Mouse (Mus musculus) myocyte (in vitro differentiated cells): Measurements from ENCODE around the gene Egfl7. TPM values are rescaled to one million over a fixed set of nuclear protein-coding genes. Genes with fewer than 3 reads are reported as not detected.
A peak's percentile ranks its signal among the peaks of the same experiment; 100 is the strongest.

Experiments used
- H3K27me3 ChIP-seq: one replicate; pipeline ENCODE4 v1.6.1; 2011; ENCODE audit not compliant: control insufficient read depth, insufficient read depth, insufficient read length
- H3K36me3 ChIP-seq: one replicate; pipeline ENCODE4 v1.6.1; 2011; ENCODE audit not compliant: control insufficient read depth, insufficient read depth
- H3K4me2 ChIP-seq: one replicate; pipeline ENCODE4 v1.6.1; 2011; ENCODE audit warnings: low read depth, control low read depth
- H3K4me3 ChIP-seq: one replicate; pipeline ENCODE4 v1.5.1; 2011; ENCODE audit warnings: mild to moderate bottlenecking, control low read depth, moderate library complexity
- H3K79me2 ChIP-seq: one replicate; pipeline ENCODE4 v1.6.1; 2011; ENCODE audit not compliant: control insufficient read depth, insufficient read depth
- H3ac ChIP-seq: one replicate; pipeline ENCODE4 v1.6.1; 2011; ENCODE audit not compliant: control insufficient read depth, insufficient read length
- CEBPB ChIP-seq: IDR thresholded peaks from 2 replicates; pipeline ENCODE4 v1.6.1; 2011; ENCODE audit warnings: mild to moderate bottlenecking, moderate library complexity; ENCODE audit not compliant: poor library complexity, insufficient read depth, severe bottlenecking
- E2F4 ChIP-seq: IDR thresholded peaks from one replicate; pipeline ENCODE4 v1.6.1; 2011; ENCODE audit warnings: mild to moderate bottlenecking, control low read depth, moderate library complexity; ENCODE audit not compliant: insufficient read depth
- MAX ChIP-seq: IDR thresholded peaks from one replicate; pipeline ENCODE4 v1.6.1; 2011; ENCODE audit warnings: low read depth, mild to moderate bottlenecking, control low read depth
- MYOD1 ChIP-seq, 3 experiments: IDR thresholded peaks; one replicate each; pipeline ENCODE4 v1.6.1; 2011; ENCODE audit warnings: control low read depth in 2 of 3, low read depth in 2 of 3, mild to moderate bottlenecking in 2 of 3, moderate library complexity in 1 of 3; ENCODE audit not compliant: insufficient read length in 2 of 3, control insufficient read depth in 1 of 3
- MYOG ChIP-seq, 3 experiments: IDR thresholded peaks; one replicate each; pipeline ENCODE4 v1.6.1; 2011; ENCODE audit warnings: control low read depth in 2 of 3, low read depth in 2 of 3, mild to moderate bottlenecking in 2 of 3; ENCODE audit not compliant: insufficient read length in 2 of 3, control insufficient read depth in 1 of 3, insufficient read depth in 1 of 3
- POLR2A ChIP-seq: IDR thresholded peaks from one replicate; pipeline ENCODE4 v1.6.1; 2011; ENCODE audit warnings: low read depth, mild to moderate bottlenecking, control low read depth, moderate library complexity; ENCODE audit not compliant: insufficient read length
- POLR2AphosphoS2 ChIP-seq: IDR thresholded peaks from one replicate; pipeline ENCODE4 v1.6.1; 2011; ENCODE audit warnings: low read depth, control low read depth; ENCODE audit not compliant: insufficient read length
- REST ChIP-seq: IDR thresholded peaks from one replicate; pipeline ENCODE4 v1.6.1; 2011; ENCODE audit warnings: mild to moderate bottlenecking, control low read depth, moderate library complexity; ENCODE audit not compliant: insufficient read depth, insufficient read length
- SRF ChIP-seq: IDR thresholded peaks from one replicate; pipeline ENCODE4 v1.6.1; 2011; ENCODE audit warnings: low read depth; ENCODE audit not compliant: control insufficient read depth, insufficient read length
- TCF12 ChIP-seq: IDR thresholded peaks from one replicate; pipeline ENCODE4 v1.6.1; 2011; ENCODE audit warnings: mild to moderate bottlenecking, control low read depth; ENCODE audit not compliant: poor library complexity, insufficient read depth, severe bottlenecking
- TCF3 ChIP-seq: IDR thresholded peaks from one replicate; pipeline ENCODE4 v1.6.1; 2011; ENCODE audit warnings: low read depth, control low read depth; ENCODE audit not compliant: insufficient read length
- USF1 ChIP-seq: IDR thresholded peaks from one replicate; pipeline ENCODE4 v1.6.1; 2011; ENCODE audit warnings: low read depth, mild to moderate bottlenecking, control low read depth, moderate library complexity
- polyA plus RNA-seq: library from polyadenylated mRNA; unstranded; fragments of >200 nt; fragmentation: generic; extraction: Trizol; gene quantifications from one replicate; pipeline ENCODE4 v1.2.1, GENCODE M21; 2012; ENCODE audit warnings: missing spikeins

The Egfl7 gene
- polyA plus RNA-seq, 1 experiment = 2.7 TPM

DNA sequence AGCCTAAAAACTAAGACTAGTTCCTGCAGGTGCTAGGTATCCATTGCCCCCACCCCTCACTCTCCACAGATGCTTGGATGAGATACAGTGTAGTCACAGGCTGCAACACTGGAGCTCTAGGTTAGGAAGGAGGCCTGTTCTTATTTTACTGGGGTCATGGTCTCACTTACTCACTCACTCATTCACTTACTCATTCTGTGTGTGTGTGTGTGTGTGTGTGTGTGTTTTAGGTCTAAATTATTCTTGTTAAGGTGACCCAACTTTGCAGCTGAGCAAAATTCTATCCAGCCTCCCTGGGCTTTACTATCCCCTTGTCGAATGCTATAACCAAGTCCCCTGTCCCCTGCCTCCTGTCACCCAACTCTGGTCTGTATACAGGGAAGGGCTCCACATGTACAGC lies 21.8 kb downstream of the Egfl7 start:
- no peak overlapping the region for H3ac ChIP-seq
- TF ChIP-seq MYOG (IDR thresholded peaks at IDR 0.05; ENCODE audit: control insufficient read depth in 1 of 3, insufficient read depth in 1 of 3, insufficient read length in 2 of 3, low read depth in 2 of 3) = no peak
- TF ChIP-seq POLR2AphosphoS2 = no peak
- TF ChIP-seq REST = no peak
- no peak for TF ChIP-seq MAX
- TF ChIP-seq USF1 = no peak
- no peak for TF ChIP-seq MYOD1 (IDR thresholded peaks at IDR 0.05; ENCODE audit: control insufficient read depth in 1 of 3, insufficient read length in 2 of 3, low read depth in 2 of 3)

GRCm38 (mm10) chr2:26602631-26603030 lies 22.8 kb downstream of the Egfl7 start:
- Histone ChIP-seq H3K79me2 (no peaks in the 10 kb centered on the region), H3K4me3 (peak overlapping the region; percentile 50), H3K4me2 (peak overlapping the region; percentile 93), H3K27me3 (no peaks in the 10 kb centered on the region), H3K36me3 (no peaks in the 10 kb centered on the region), H3ac (no peak overlapping the region)
- no peak for TF ChIP-seq REST
- TF ChIP-seq SRF = no peak
- no peak for TF ChIP-seq MYOG (IDR thresholded peaks at IDR 0.05; ENCODE audit: control insufficient read depth in 1 of 3, insufficient read depth in 1 of 3, insufficient read length in 2 of 3, low read depth in 2 of 3)
- no peak for TF ChIP-seq MYOD1 (IDR thresholded peaks at IDR 0.05; ENCODE audit: control insufficient read depth in 1 of 3, insufficient read length in 2 of 3, low read depth in 2 of 3)
- TF ChIP-seq POLR2AphosphoS2 = no peak

More for the DNA sequence above, 21.8 kb downstream of the Egfl7 start:
- H3K27me3 ChIP-seq = no peaks in the 10 kb centered on the region
- H3K4me2 ChIP-seq = no peak overlapping the region
- H3K79me2 ChIP-seq = no peaks in the 10 kb centered on the region
- no peak overlapping the region for H3K4me3 ChIP-seq
- no peaks in the 10 kb centered on the region for H3K36me3 ChIP-seq

DNA sequence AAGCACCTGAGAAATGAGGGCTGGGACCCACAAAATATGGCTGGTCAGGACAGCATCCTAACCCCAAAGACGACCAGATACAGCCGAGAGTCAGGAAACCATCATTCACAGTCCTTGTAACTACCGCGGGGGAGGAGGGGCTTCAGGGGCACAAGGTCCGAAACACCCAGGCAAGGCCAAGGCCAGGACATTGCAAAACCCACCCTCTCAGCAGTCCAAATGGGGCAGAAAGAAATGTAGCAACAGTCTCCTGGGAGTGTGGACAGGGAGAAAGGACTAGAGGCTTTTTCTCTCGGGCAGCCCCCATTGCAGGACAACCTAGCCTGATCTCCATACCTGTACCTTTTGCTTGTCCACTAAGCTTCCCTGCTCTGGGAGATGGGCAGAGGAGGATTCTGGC lies 23.3 kb downstream of the Egfl7 start:
- Histone ChIP-seq H3K27me3 (no peaks in the 10 kb centered on the region), H3K79me2 (no peaks in the 10 kb centered on the region), H3K36me3 (no peaks in the 10 kb centered on the region), H3K4me2 (peak overlapping the region; percentile 93), H3K4me3 (peak overlapping the region; percentile 50), H3ac (peak overlapping the region; percentile 65)
- no peak for TF ChIP-seq POLR2A
- TF ChIP-seq USF1 = no peak
- no peak for TF ChIP-seq TCF3
- TF ChIP-seq REST = no peak
- TF ChIP-seq POLR2AphosphoS2 = no peak
- TF ChIP-seq MYOG (IDR thresholded peaks at IDR 0.05; ENCODE audit: control insufficient read depth in 1 of 3, insufficient read depth in 1 of 3, insufficient read length in 2 of 3, low read depth in 2 of 3) = no peak
- TF ChIP-seq SRF = no peak
- no peak for TF ChIP-seq TCF12
- no peak for TF ChIP-seq CEBPB

- TF ChIP-seq REST (no peak), TCF3 (no peak), CEBPB (no peak), USF1 (no peak), SRF (peak; percentile 31), MYOG (IDR thresholded peaks at IDR 0.05; ENCODE audit: control insufficient read depth in 1 of 3, insufficient read depth in 1 of 3, insufficient read length in 2 of 3, low read depth in 2 of 3) (peak in 1 of 3 experiments; percentile 0), POLR2AphosphoS2 (no peak), MAX (no peak), POLR2A (peak; percentile 65), TCF12 (no peak), MYOD1 (IDR thresholded peaks at IDR 0.05; ENCODE audit: control insufficient read depth in 1 of 3, insufficient read length in 2 of 3, low read depth in 2 of 3) (peak in 1 of 3 experiments; percentile 1), E2F4 (no peak)
- peak within 1 kb of the TSS; percentile 50 for H3K4me3 ChIP-seq
- peak within 1 kb of the TSS; percentile 65 for H3ac ChIP-seq
- H3K27me3 ChIP-seq = no peaks in the 10 kb centered on the region
- no peaks in the 10 kb centered on the region for H3K36me3 ChIP-seq
- H3K4me2 ChIP-seq = peak within 1 kb of the TSS; percentile 93
- H3K79me2 ChIP-seq = no peaks in the 10 kb centered on the region
These were observed 24.2 kb downstream of the Egfl7 start, which contains the start of gene Agpat2 for GRCm38 (mm10) chr2:26603720-26604671. Gene Agpat2, minus strand, starts transcription at chr2:26604417.

DNA sequence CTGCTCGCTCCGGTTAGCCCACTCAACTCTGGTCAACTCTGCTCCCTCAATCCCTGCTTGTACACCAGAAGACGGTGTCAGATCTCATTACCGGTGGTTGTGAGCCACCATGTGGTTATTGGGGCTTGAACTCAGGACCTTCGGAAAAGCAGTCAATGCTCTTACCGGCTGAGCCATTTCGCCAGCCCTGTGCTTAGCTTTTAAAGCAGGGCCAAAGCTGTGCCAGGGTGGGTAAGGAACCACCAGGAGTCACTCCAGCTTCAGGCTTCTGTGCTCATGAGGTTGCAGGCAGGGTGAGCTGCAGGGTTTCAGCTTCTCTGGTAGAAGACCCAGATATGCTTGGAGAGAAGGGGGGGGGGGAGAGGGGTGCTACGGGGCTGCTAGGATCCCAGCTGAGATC lies 25.5 kb downstream of the Egfl7 start:
- TF ChIP-seq SRF (no peak), REST (no peak), E2F4 (no peak), POLR2AphosphoS2 (no peak), MYOD1 (IDR thresholded peaks at IDR 0.05; ENCODE audit: control insufficient read depth in 1 of 3, insufficient read length in 2 of 3, low read depth in 2 of 3) (no peak), TCF12 (no peak), MYOG (IDR thresholded peaks at IDR 0.05; ENCODE audit: control insufficient read depth in 1 of 3, insufficient read depth in 1 of 3, insufficient read length in 2 of 3, low read depth in 2 of 3) (no peak), MAX (no peak), USF1 (no peak), CEBPB (no peak), TCF3 (no peak), POLR2A (no peak)

More for the DNA sequence above, 25.5 kb downstream of the Egfl7 start:
- Histone ChIP-seq H3K79me2 (no peaks in the 10 kb centered on the region), H3K36me3 (no peaks in the 10 kb centered on the region), H3K4me2 (no peak overlapping the region), H3K27me3 (no peaks in the 10 kb centered on the region), H3ac (no peak overlapping the region), H3K4me3 (no peak overlapping the region)
